Mouse (Mus musculus) left cerebral cortex, adult 9 months (tissue): ENCODE measurements around the gene Mgat5.

Source experiments
- DNase-seq, 2 experiments: peaks; one replicate each; pipeline ENCODE4 v3.0.0; 2022; ENCODE audit warnings: low spot score in 2 of 2

Mgat5 gene

GRCm38 (mm10) chr1:127204817-127205485, at the start of gene Mgat5:
Gene Mgat5 (plus strand): TSS chr1:127205015.
- DNase-seq = peak; percentile 69 to 91

- DNase-seq = peak in 1 of 2 experiments; percentile 7
Measured at GRCm38 (mm10) chr1:127160118-127160760, 44.6 kb upstream of the Mgat5 start.

- DNase-seq = no peak
Measured at GRCm38 (mm10) chr1:127164589-127165160, 40.1 kb upstream of the Mgat5 start.

GRCm38 (mm10) chr1:127166521-127166920, 38.3 kb upstream of the Mgat5 start:
- DNase-seq = no peak

GRCm38 (mm10) chr1:127167586-127167985, 37.2 kb upstream of the Mgat5 start:
- no peak for DNase-seq

GRCm38 (mm10) chr1:127168205-127168604, 36.6 kb upstream of the Mgat5 start:
- DNase-seq = peak in 1 of 2 experiments; percentile 16

- no peak for DNase-seq
Measured at GRCm38 (mm10) chr1:127169516-127169915, 35.3 kb upstream of the Mgat5 start.

- no peak for DNase-seq
Measured at GRCm38 (mm10) chr1:127171361-127171760, 33.5 kb upstream of the Mgat5 start.

- no peak for DNase-seq
Measured at GRCm38 (mm10) chr1:127173448-127173847, 31.4 kb upstream of the Mgat5 start.

GRCm38 (mm10) chr1:127192396-127192795, 12.4 kb upstream of the Mgat5 start:
- DNase-seq = no peak

GRCm38 (mm10) chr1:127199186-127199585, 5.6 kb upstream of the Mgat5 start:
- no peak for DNase-seq

GRCm38 (mm10) chr1:127202360-127202759, 2.5 kb upstream of the Mgat5 start:
- DNase-seq = no peak

- DNase-seq = peak in 1 of 2 experiments; percentile 77
Measured at GRCm38 (mm10) chr1:127203231-127203764, 1.5 kb upstream of the Mgat5 start.

- DNase-seq = peak in 1 of 2 experiments; percentile 35
Measured at GRCm38 (mm10) chr1:127205501-127206019, 745 bp downstream of the Mgat5 start.

GRCm38 (mm10) chr1:127206020-127206641, 1.3 kb downstream of the Mgat5 start:
- DNase-seq = peak in 1 of 2 experiments; percentile 46

GRCm38 (mm10) chr1:127206881-127207555, 2.2 kb downstream of the Mgat5 start:
- no peak for DNase-seq

- peak in 1 of 2 experiments; percentile 41 for DNase-seq
Measured at GRCm38 (mm10) chr1:127208167-127208566, 3.4 kb downstream of the Mgat5 start.

- DNase-seq = no peak
Measured at GRCm38 (mm10) chr1:127212812-127213211, 8.0 kb downstream of the Mgat5 start.

- no peak for DNase-seq
Measured at GRCm38 (mm10) chr1:127213434-127213833, 8.6 kb downstream of the Mgat5 start.

GRCm38 (mm10) chr1:127214585-127215232, 9.9 kb downstream of the Mgat5 start:
- no peak for DNase-seq

GRCm38 (mm10) chr1:127216979-127217378, 12.2 kb downstream of the Mgat5 start:
- no peak for DNase-seq
